Mouse (Mus musculus) liver, embryonic 14.5 days (tissue): ENCODE data around the gene Slc26a1. TPM values are rescaled to one million over a fixed set of nuclear protein-coding genes. Genes with fewer than 3 reads are reported as not detected.

ENCODE experiments used
- ATAC-seq: fragments of 200-750 bp; cut with Nextera tagmentation; 2 replicates; pipeline ENCODE4 v1.8.0; 2017; ENCODE audit warnings: moderate number of reproducible peaks, mild to moderate bottlenecking, moderate library complexity; ENCODE audit not compliant: insufficient read depth
- DNase-seq, 3 experiments: peaks; one replicate each; pipeline ENCODE4 v3.0.0-alpha.2; 2012 to 2013; ENCODE audit warnings: low read depth in 3 of 3, low spot score in 3 of 3
- H3K27ac ChIP-seq: fragments of 300-500 bp; sonication (generic); 2 replicates; pipeline ENCODE4 v1.5.1; 2014; ENCODE audit warnings: moderate library complexity, mild to moderate bottlenecking, control low read depth, inconsistent platforms
- H3K27me3 ChIP-seq: fragments of 300-500 bp; sonication (generic); 2 replicates; pipeline ENCODE4 v1.6.1; 2014; ENCODE audit warnings: mild to moderate bottlenecking, low read length, moderate library complexity; ENCODE audit not compliant: control insufficient read depth, insufficient read depth
- H3K36me3 ChIP-seq: fragments of 300-500 bp; sonication (generic); replicated peaks from 2 replicates; pipeline ENCODE4 v1.6.1; 2014; ENCODE audit warnings: low read depth; ENCODE audit not compliant: control insufficient read depth, insufficient read depth
- H3K4me1 ChIP-seq, 2 experiments: fragments of 200-500 bp in 1 of 2; fragments of 300-500 bp in 1 of 2; sonication (generic) in 1 of 2; replicated peaks; 2 replicates each; pipeline ENCODE4 v1.6.1; 2012 to 2014; ENCODE audit warnings: antibody characterized with exemption in 1 of 2, inconsistent platforms in 1 of 2, low read length in 1 of 2; ENCODE audit not compliant: control insufficient read depth in 2 of 2, insufficient read depth in 2 of 2
- H3K4me2 ChIP-seq: fragments of 300-500 bp; sonication (generic); 2 replicates; pipeline ENCODE4 v1.6.1; 2014; ENCODE audit warnings: low read depth, mild to moderate bottlenecking, control low read depth, moderate library complexity
- H3K4me3 ChIP-seq, 2 experiments: fragments of 200-500 bp in 1 of 2; fragments of 300-500 bp in 1 of 2; sonication (generic) in 1 of 2; 2 replicates each; pipeline ENCODE4 v1.5.1; 2012 to 2014; ENCODE audit warnings: low read depth in 2 of 2, low read length in 2 of 2, mild to moderate bottlenecking in 2 of 2, control low read depth in 1 of 2, inconsistent platforms in 1 of 2, moderate library complexity in 1 of 2; ENCODE audit not compliant: insufficient read depth in 1 of 2
- H3K9ac ChIP-seq: fragments of 300-500 bp; sonication (generic); replicated peaks from 2 replicates; pipeline ENCODE4 v1.6.1; 2014; ENCODE audit warnings: mild to moderate bottlenecking, control low read depth, moderate library complexity
- H3K9me3 ChIP-seq: fragments of 300-500 bp; sonication (generic); 2 replicates; pipeline ENCODE4 v1.6.1; 2016; ENCODE audit warnings: low read length, mixed read lengths; ENCODE audit not compliant: control insufficient read depth
- CTCF ChIP-seq: IDR thresholded peaks from 2 replicates; pipeline ENCODE4 v1.5.1; 2016; ENCODE audit warnings: antibody characterized with exemption, low read depth, control low read depth
- EP300 ChIP-seq: IDR thresholded peaks from 2 replicates; pipeline ENCODE4 v1.6.1; 2016; ENCODE audit warnings: antibody characterized with exemption, low read depth
- WGBS: fragments of 180-500 bp; shearing (Covaris S2); extraction: QIAGEN DNeasy Blood & Tissue Kit; methylation state at CpG from one replicate; pipeline ENCODE4 v1.1.7; 2014; ENCODE audit not compliant: insufficient replicate concordance; 5-methylcytosine and 5-hydroxymethylcytosine counted together
- polyA plus RNA-seq, 2 experiments: library from polyadenylated mRNA; depleted of rRNA in 1 of 2; stranded (reverse) in 1 of 2; unstranded in 1 of 2; fragments of >200 nt; fragmentation: Nextera tagmentation in 1 of 2; extraction: Ambion mirVana in 1 of 2; gene quantifications; 2 replicates each; pipeline versions ENCODE4 v1.2.1 to v1.2.3; 2012 to 2014

The Slc26a1 gene
- polyA plus RNA-seq, 2 experiments, result 12.6 to 15.3 TPM

- Histone ChIP-seq H3K27me3 (peaks cover 2% of the 10 kb centered on the region; the same call in 1 of the 2 replicates), H3K27ac (no peak overlapping the region), H3K4me2 (no peak overlapping the region), H3K4me1 (peaks cover 4 to 16% of the 10 kb centered on the region in 2 experiments), H3K9ac (no peak overlapping the region), H3K36me3 (no peaks in the 10 kb centered on the region), H3K9me3 (no peaks in the 10 kb centered on the region), H3K4me3 (no peak overlapping the region)
- WGBS, result 25% methylated on average over 3 of the region's 3 CpGs
- no peak for DNase-seq
- ATAC-seq, result no peak
- TF ChIP-seq EP300, result no peak
- TF ChIP-seq CTCF, result no peak
These were observed 10.3 kb downstream of the Slc26a1 start for GRCm38 (mm10) chr5:108665066-108665465.

- Histone ChIP-seq H3K36me3 (no peaks in the 10 kb centered on the region), H3K27me3 (peaks cover 2% of the 10 kb centered on the region; the same call in 1 of the 2 replicates), H3K9me3 (no peaks in the 10 kb centered on the region), H3K27ac (no peak overlapping the region), H3K4me2 (no peak overlapping the region), H3K4me3 (no peak overlapping the region), H3K9ac (no peak overlapping the region), H3K4me1 (peaks cover 0 to 12% of the 10 kb centered on the region in 2 experiments; a peak in 3 of 4 replicates)
- no peak for DNase-seq
- TF ChIP-seq CTCF (no peak), EP300 (no peak)
- WGBS, result 65% methylated on average over 4 of the region's 4 CpGs
- no peak for ATAC-seq
These were observed 12.6 kb downstream of the Slc26a1 start for GRCm38 (mm10) chr5:108662772-108663171.

GRCm38 (mm10) chr5:108660632-108661268 lies 14.6 kb downstream of the Slc26a1 start:
- peak overlapping the region; percentile 77 to 83 for H3K4me3 ChIP-seq
- TF ChIP-seq EP300, result no peak
- TF ChIP-seq CTCF, result no peak
- peaks cover 0 to 12% of the 10 kb centered on the region in 2 experiments; a peak in 3 of 4 replicates for H3K4me1 ChIP-seq
- H3K9ac ChIP-seq, result peak overlapping the region; percentile 84
- peak; percentile 82 to 86 (median 84) for DNase-seq
- 17% methylated on average over 35 of the region's 36 CpGs for WGBS
- H3K9me3 ChIP-seq, result no peaks in the 10 kb centered on the region
- peak overlapping the region; percentile 41 for H3K27ac ChIP-seq
- H3K27me3 ChIP-seq, result peaks cover 2% of the 10 kb centered on the region; the same call in 1 of the 2 replicates
- peak overlapping the region; percentile 80 for H3K4me2 ChIP-seq
- H3K36me3 ChIP-seq, result no peaks in the 10 kb centered on the region; the same call in 1 of the 2 replicates
- peak; percentile 99 for ATAC-seq

- H3K27me3 ChIP-seq, result peaks cover 2% of the 10 kb centered on the region; the same call in 1 of the 2 replicates
- peaks cover 0 to 12% of the 10 kb centered on the region in 2 experiments; a peak in 3 of 4 replicates for H3K4me1 ChIP-seq
- H3K4me2 ChIP-seq, result peak within 1 kb of the TSS; percentile 80
- peak within 1 kb of the TSS; percentile 77 to 83 for H3K4me3 ChIP-seq
- no peaks in the 10 kb centered on the region for H3K9me3 ChIP-seq
- peak within 1 kb of the TSS; percentile 84 for H3K9ac ChIP-seq
- no peak for DNase-seq
- 7% methylated on average over 24 of the region's 24 CpGs for WGBS
- no peaks in the 10 kb centered on the region; the same call in none of the 2 replicates for H3K36me3 ChIP-seq
- no peak for TF ChIP-seq EP300
- no peak for TF ChIP-seq CTCF
- ATAC-seq, result peak; percentile 64
- H3K27ac ChIP-seq, result peak within 1 kb of the TSS; percentile 41
These were observed 15.4 kb downstream of the Slc26a1 start, which contains the start of gene Idua for GRCm38 (mm10) chr5:108659698-108660631. TSS of gene Idua (plus strand) at chr5:108660331.
